Mouse (Mus musculus) cerebellum, adult 2 months (tissue): ENCODE data around the gene Msi2.

Experiments
- CTCF ChIP-seq: fragments of 200-500 bp; IDR thresholded peaks from 2 replicates; pipeline ENCODE4 v1.5.1; 2011; ENCODE audit warnings: low read depth, mild to moderate bottlenecking, control low read depth, low read length, moderate library complexity, borderline replicate concordance; ENCODE audit not compliant: insufficient read depth
- POLR2A ChIP-seq: fragments of 200-500 bp; IDR thresholded peaks from 2 replicates; pipeline ENCODE4 v1.6.1; 2011; ENCODE audit warnings: low read length, control low read depth, borderline replicate concordance; ENCODE audit not compliant: insufficient read depth

GRCm38 (mm10) chr11:88419064-88419463 is 299.2 kb downstream of the Msi2 start:
- TF ChIP-seq CTCF (no peak), POLR2A (no peak)
